Mouse (Mus musculus): ENCODE results near the gene 6030408B16Rik. TPM values are rescaled to one million over a fixed set of nuclear protein-coding genes. Genes with fewer than 3 reads are reported as not detected.

Gene 6030408B16Rik
- polyA plus RNA-seq, 1 experiment, result not detected

DNA sequence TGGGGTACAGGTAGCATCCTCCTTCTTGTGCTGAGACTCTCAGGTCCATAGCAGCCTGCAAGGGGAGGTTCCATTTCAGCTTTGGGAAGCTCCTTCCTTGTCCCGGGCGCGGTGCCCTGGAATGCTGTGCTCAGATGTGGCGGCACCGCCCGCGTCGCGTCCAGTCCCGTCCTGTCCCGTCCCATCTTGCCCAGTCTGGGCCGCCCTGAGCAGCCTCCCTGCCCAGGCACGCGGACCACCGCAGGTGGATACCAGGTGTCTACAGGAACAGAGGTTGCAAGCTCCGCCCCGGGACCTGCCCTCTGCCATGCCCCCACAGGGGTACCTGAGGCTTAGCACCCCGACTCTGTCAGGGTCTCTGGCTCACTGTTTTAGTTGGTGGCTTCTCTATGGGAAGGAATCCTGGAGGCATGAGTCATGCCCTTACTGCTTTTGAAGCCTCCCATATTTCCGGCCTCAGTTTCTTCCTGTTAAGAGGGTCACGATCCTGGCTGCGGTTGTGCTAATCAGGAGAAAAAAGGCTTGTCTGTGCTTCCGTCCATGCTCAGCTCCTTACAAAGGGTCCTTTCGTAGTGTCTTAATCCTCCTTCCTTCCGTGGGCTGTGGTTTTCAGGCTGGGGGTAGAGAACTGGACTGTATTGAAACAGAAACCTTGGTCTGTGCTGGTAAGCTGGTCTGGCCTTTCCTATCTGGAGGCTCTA is 43.6 kb downstream of the 6030408B16Rik start:
- 41% methylated on average over 24 of the region's 24 CpGs for WGBS
- no peak for DNase-seq (ENCODE audit: low read depth, low spot score)

DNA sequence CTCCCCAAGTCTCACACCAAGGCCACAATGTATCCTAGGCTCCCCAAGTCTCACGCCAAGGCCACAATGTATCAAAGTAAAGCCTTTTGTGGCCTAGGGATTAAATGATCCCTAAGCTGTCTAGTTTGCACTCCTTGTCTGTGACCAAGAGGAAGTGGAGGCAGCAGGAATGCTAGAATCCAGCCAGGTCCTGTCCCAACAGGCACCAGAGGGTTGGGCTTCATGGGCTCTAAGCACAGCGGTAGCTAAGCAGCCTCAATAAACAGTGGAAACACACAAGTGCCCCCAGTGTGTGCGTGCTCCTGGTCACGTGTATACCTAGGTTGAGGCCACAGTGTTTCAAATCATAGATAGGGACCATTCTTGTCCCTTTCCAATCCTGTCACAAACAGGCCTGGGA is 45.3 kb downstream of the 6030408B16Rik start:
- no peak for DNase-seq (ENCODE audit: low read depth, low spot score)
- WGBS, result 80% methylated on average over 4 of the region's 4 CpGs

DNA sequence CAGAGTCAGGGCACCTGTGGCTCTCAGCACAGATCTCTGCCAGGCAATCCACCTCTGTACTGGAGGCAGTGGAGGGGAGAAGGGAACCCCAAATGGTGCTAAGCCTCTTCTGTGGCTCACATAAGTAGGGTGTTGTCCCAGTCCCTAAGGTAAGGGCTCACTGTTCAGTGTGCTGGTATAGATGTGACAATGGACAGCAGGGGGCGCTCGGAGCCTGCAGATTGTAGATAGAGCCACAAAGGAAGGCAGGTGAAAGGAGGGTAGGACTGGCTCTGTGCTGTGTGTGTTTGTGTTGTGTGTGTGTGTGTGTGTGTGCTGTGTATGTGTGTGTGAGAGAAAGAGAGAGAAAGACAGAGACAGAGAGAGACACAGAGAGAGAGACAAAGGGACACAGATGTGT is 46.5 kb downstream of the 6030408B16Rik start:
- peak; percentile 83 for DNase-seq (ENCODE audit: low read depth, low spot score)
- WGBS, result 0% methylated on average over 2 of the region's 2 CpGs

DNA sequence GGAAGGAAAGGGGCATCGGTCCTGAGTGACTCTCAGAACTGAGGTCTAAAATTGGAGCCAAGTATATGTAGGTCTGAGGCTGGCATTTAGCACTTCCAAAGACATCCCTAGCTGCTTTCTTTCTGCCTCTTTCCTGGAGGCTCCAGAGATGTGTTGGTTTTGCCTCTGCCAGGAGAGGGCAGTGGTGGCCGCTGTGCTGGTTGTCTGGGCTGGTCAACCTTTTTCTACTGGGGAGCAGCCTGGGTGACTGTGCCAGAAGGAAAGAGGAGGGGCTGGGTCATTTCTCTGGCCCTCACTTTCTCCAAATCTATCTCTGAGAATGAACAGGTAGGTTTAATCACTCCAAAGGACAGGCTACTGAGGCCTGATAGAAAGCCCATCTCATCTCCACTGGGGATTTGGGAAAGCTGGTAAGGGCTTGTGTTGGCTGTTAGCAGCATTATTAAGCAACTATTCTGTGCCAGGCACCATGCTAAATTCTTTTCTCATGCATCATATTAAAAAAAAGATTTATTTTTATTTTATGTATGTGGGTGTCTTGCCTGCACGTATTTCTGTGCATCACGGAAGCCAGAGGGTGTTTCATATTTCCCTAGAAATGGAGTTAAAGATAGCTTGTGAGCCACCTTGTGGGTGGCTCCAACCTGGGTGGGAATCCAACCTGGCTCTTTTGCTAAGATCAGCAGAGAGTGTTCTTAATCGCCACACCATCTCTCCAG is 48.9 kb downstream of the 6030408B16Rik start:
- WGBS, result 67% methylated on average over 5 of the region's 5 CpGs
- no peak for DNase-seq (ENCODE audit: low read depth, low spot score)

Other genes with a start within 250 kb of the 6030408B16Rik start
- not detected in 2 replicates for gene Gm47841, start 245.8 kb upstream of the 6030408B16Rik start, polyA plus RNA-seq (2012; rRNA removed)
- 2.8 and 3.0 TPM in 2 replicates for gene Fignl2, start 214.6 kb upstream of the 6030408B16Rik start, polyA plus RNA-seq (2012; rRNA removed)
- not detected in 2 replicates for gene Ankrd33, start 177.5 kb upstream of the 6030408B16Rik start, polyA plus RNA-seq (2012; rRNA removed)
- 20.7 and 27.0 TPM in 2 replicates for gene Acvrl1, start 164.7 kb upstream of the 6030408B16Rik start, polyA plus RNA-seq (2012; rRNA removed)
- 31.7 and 40.5 TPM in 2 replicates for gene Acvr1b, start 119.1 kb upstream of the 6030408B16Rik start, polyA plus RNA-seq (2012; rRNA removed)
- gene Grasp, start 69.0 kb upstream of the 6030408B16Rik start, polyA plus RNA-seq (2012; rRNA removed), result 2.2 and 2.8 TPM in 2 replicates
- gene Nr4a1, start 38.9 kb upstream of the 6030408B16Rik start, polyA plus RNA-seq (2012; rRNA removed), result 8.1 and 9.3 TPM in 2 replicates
- 36.1 and 37.9 TPM in 2 replicates for gene Atg101, start 8.9 kb upstream of the 6030408B16Rik start, polyA plus RNA-seq (2012; rRNA removed)
- gene Krt80, start 77.0 kb downstream of the 6030408B16Rik start, polyA plus RNA-seq (2012; rRNA removed), result 1.0 and 1.1 TPM in 2 replicates
- gene Krt7, start 117.8 kb downstream of the 6030408B16Rik start, polyA plus RNA-seq (2012; rRNA removed), result 33.0 and 44.4 TPM in 2 replicates
- gene Krt87, start 145.6 kb downstream of the 6030408B16Rik start, polyA plus RNA-seq (2012; rRNA removed), result 0.62 and 1.3 TPM in 2 replicates
- gene Krt88, start 154.5 kb downstream of the 6030408B16Rik start, polyA plus RNA-seq (2012; rRNA removed), result 0.09 and 0.12 TPM in 2 replicates
- gene Krt81, start 170.5 kb downstream of the 6030408B16Rik start, polyA plus RNA-seq (2012; rRNA removed), result not detected in 2 replicates
- gene Krt86, start 180.3 kb downstream of the 6030408B16Rik start, polyA plus RNA-seq (2012; rRNA removed), result 0.09 TPM in 1 of 2 replicates, not detected in the other
- 0.07 and 0.25 TPM in 2 replicates for gene Krt83, start 198.3 kb downstream of the 6030408B16Rik start, polyA plus RNA-seq (2012; rRNA removed)
- gene Gm49425, start 224.0 kb downstream of the 6030408B16Rik start, polyA plus RNA-seq (2012; rRNA removed), result not detected in 2 replicates
- 0.32 and 1.5 TPM in 2 replicates for gene Krt84, start 239.6 kb downstream of the 6030408B16Rik start, polyA plus RNA-seq (2012; rRNA removed)

Measured in large intestine, adult 2 months (tissue).